19 mouse cellular contexts compared by ENCODE assay signal in genomic region chr9:28563066-28563683, GRCm38 (mm10).
DNase-seq lines count a peak whose midpoint lies in the region; ATAC-seq and TF ChIP-seq lines count a peak whose summit lies in the region.
"Had no signal": no experiment of that assay in that cellular context is flagged by ENCODE, and none has a peak within 500 bp of the region (broad histone marks: within the 10 kb centered on the region; RNA-seq: fewer than 3 reads in every experiment).

No protein-coding gene starts in this region.

- no peak overlapping the region for H3K4me3 ChIP-seq in heart, embryonic 14.5 days (ENCODE audit: control insufficient read depth in 1 of 2, insufficient read depth in 1 of 2, low read depth in 1 of 2, low read length in 2 of 2)
- no peak overlapping the region for H3K4me3 ChIP-seq in kidney, postnatal 0 days (replicated peaks; ENCODE audit: low read depth, low read length)
- no peak overlapping the region for H3K4me3 ChIP-seq in midbrain, embryonic 13.5 days (replicated peaks)
- no peak overlapping the region for H3K4me3 ChIP-seq in midbrain, embryonic 15.5 days
- no peak overlapping the region for H3K4me3 ChIP-seq in myocyte
- no peak overlapping the region for H3K4me3 ChIP-seq in limb, embryonic 10.5 days
- H3K4me3 ChIP-seq: embryonic facial prominence, embryonic 12.5 days; forebrain, embryonic 12.5 days; liver, embryonic 13.5 days had no signal

- H3K4me1 ChIP-seq in heart, embryonic 14.5 days (ENCODE audit: control insufficient read depth in 2 of 2, insufficient read depth in 2 of 2, low read length in 2 of 2), result peaks cover 0 to 4% of the 10 kb centered on the region in 2 experiments; a peak in 2 of 4 replicates
- peaks cover 6% of the 10 kb centered on the region; the same call in 1 of the 2 replicates for H3K4me1 ChIP-seq in kidney, postnatal 0 days (replicated peaks; ENCODE audit: insufficient read depth, low read length)
- H3K4me1 ChIP-seq in midbrain, embryonic 13.5 days (replicated peaks), result peaks cover 17% of the 10 kb centered on the region
- H3K4me1 ChIP-seq in midbrain, embryonic 15.5 days, result peaks cover 12% of the 10 kb centered on the region
- H3K4me1 ChIP-seq in limb, embryonic 10.5 days, result no peaks in the 10 kb centered on the region
- H3K4me1 ChIP-seq: embryonic facial prominence, embryonic 12.5 days; liver, embryonic 13.5 days had no signal

- no peak overlapping the region for H3K9ac ChIP-seq in heart, embryonic 14.5 days (ENCODE audit: low read length)
- no peak overlapping the region for H3K9ac ChIP-seq in kidney, postnatal 0 days (ENCODE audit: low read depth, low read length)
- no peak overlapping the region for H3K9ac ChIP-seq in midbrain, embryonic 13.5 days (replicated peaks)
- H3K9ac ChIP-seq in midbrain, embryonic 15.5 days, result no peak overlapping the region
- H3K9ac ChIP-seq: embryonic facial prominence, embryonic 12.5 days; forebrain, embryonic 12.5 days; liver, embryonic 13.5 days had no signal

- DNase-seq in heart, adult 18-20 months, result no peak
- peak; percentile 75 for DNase-seq in kidney, postnatal 0 days (ENCODE audit: low spot score)
- no peak for DNase-seq in kidney, postnatal 25 days
- DNase-seq in limb, embryonic 10.5 days (ENCODE audit: low spot score), result no peak
- DNase-seq: adrenal gland, adult 8-10 months; cerebellum, adult 11-12 months; cerebellum, postnatal 10 days; gastrocnemius, postnatal 36 days; layer of hippocampus, adult 9-11 months; liver, embryonic 13.5 days; lung, adult 2 months; lung, postnatal 36 days had no signal

- no peaks in the 10 kb centered on the region for H3K79me2 ChIP-seq in myocyte (ENCODE audit: control insufficient read depth, insufficient read depth)

- TF ChIP-seq POLR2A in myocyte (IDR thresholded peaks at IDR 0.05; ENCODE audit: insufficient read length, low read depth), result no peak

- no peaks in the 10 kb centered on the region for H3K9me3 ChIP-seq in heart, embryonic 14.5 days (ENCODE audit: control insufficient read depth, low read length)
- no peaks in the 10 kb centered on the region for H3K9me3 ChIP-seq in kidney, postnatal 0 days (replicated peaks; ENCODE audit: low read length)
- H3K9me3 ChIP-seq in midbrain, embryonic 13.5 days, result no peaks in the 10 kb centered on the region
- H3K9me3 ChIP-seq in midbrain, embryonic 15.5 days, result no peaks in the 10 kb centered on the region
- no peaks in the 10 kb centered on the region for H3K9me3 ChIP-seq in limb, embryonic 10.5 days (replicated peaks)
- H3K9me3 ChIP-seq: embryonic facial prominence, embryonic 12.5 days; forebrain, embryonic 12.5 days; liver, embryonic 13.5 days had no signal

- ATAC-seq in heart, embryonic 14.5 days (ENCODE audit: insufficient number of reproducible peaks, insufficient read depth, low FRiP score, low read depth), result no peak
- ATAC-seq in kidney, postnatal 0 days (replicated peaks; ENCODE audit: low FRiP score, low read depth), result no peak
- no peak for ATAC-seq in midbrain, embryonic 13.5 days
- no peak for ATAC-seq in midbrain, embryonic 15.5 days (replicated peaks)
- ATAC-seq: hindbrain, postnatal 0 days had no signal

- WGBS in heart, embryonic 14.5 days, result 38% methylated on average over 14 of the region's 14 CpGs
- WGBS in kidney, postnatal 0 days, result 5% methylated on average over 14 of the region's 14 CpGs
- 66% methylated on average over 14 of the region's 14 CpGs for WGBS in midbrain, embryonic 13.5 days
- WGBS in midbrain, embryonic 15.5 days, result 51% methylated on average over 14 of the region's 14 CpGs
- 55% methylated on average over 14 of the region's 14 CpGs for WGBS in limb, embryonic 10.5 days

- no peaks in the 10 kb centered on the region for H3K27me3 ChIP-seq in heart, embryonic 14.5 days (ENCODE audit: control insufficient read depth, insufficient read depth, low read length)
- H3K27me3 ChIP-seq in kidney, postnatal 0 days (ENCODE audit: insufficient read depth, low read length), result no peaks in the 10 kb centered on the region
- no peaks in the 10 kb centered on the region for H3K27me3 ChIP-seq in midbrain, embryonic 13.5 days
- H3K27me3 ChIP-seq in midbrain, embryonic 15.5 days (replicated peaks), result no peaks in the 10 kb centered on the region
- no peaks in the 10 kb centered on the region for H3K27me3 ChIP-seq in myocyte (ENCODE audit: control insufficient read depth, insufficient read depth, insufficient read length)
- H3K27me3 ChIP-seq in limb, embryonic 10.5 days (ENCODE audit: low read depth, poor library complexity, severe bottlenecking), result no peaks in the 10 kb centered on the region
- H3K27me3 ChIP-seq: embryonic facial prominence, embryonic 12.5 days; forebrain, embryonic 12.5 days; liver, embryonic 13.5 days had no signal

- H3K4me2 ChIP-seq in heart, embryonic 14.5 days (ENCODE audit: low read length), result 0 out of 2 replicates have a peak overlapping the region, but pooled peaks have one; percentile 9
- peak overlapping the region; percentile 45 for H3K4me2 ChIP-seq in kidney, postnatal 0 days (ENCODE audit: low read length)
- H3K4me2 ChIP-seq in midbrain, embryonic 13.5 days (replicated peaks), result no peak overlapping the region
- no peak overlapping the region for H3K4me2 ChIP-seq in midbrain, embryonic 15.5 days
- H3K4me2 ChIP-seq in myocyte (ENCODE audit: low read depth), result peak overlapping the region; percentile 59
- H3K4me2 ChIP-seq: embryonic facial prominence, embryonic 12.5 days; forebrain, embryonic 12.5 days; liver, embryonic 13.5 days had no signal

- no peak overlapping the region for H3K27ac ChIP-seq in heart, embryonic 14.5 days (replicated peaks in 1 of 2; ENCODE audit: control insufficient read depth in 1 of 2, insufficient read depth in 1 of 2, low read depth in 2 of 2, low read length in 2 of 2)
- H3K27ac ChIP-seq in kidney, postnatal 0 days, result no peak overlapping the region
- peak overlapping the region; percentile 48; the same call in 1 of the 2 replicates for H3K27ac ChIP-seq in midbrain, embryonic 13.5 days
- H3K27ac ChIP-seq in midbrain, embryonic 15.5 days, result no peak overlapping the region; the same call in 1 of the 2 replicates
- no peak overlapping the region for H3K27ac ChIP-seq in limb, embryonic 10.5 days
- H3K27ac ChIP-seq: embryonic facial prominence, embryonic 12.5 days; forebrain, embryonic 12.5 days; hindbrain, postnatal 0 days; liver, embryonic 13.5 days had no signal

- H3K36me3 ChIP-seq in heart, embryonic 14.5 days (ENCODE audit: control insufficient read depth, insufficient read depth, low read length), result no peaks in the 10 kb centered on the region
- no peaks in the 10 kb centered on the region for H3K36me3 ChIP-seq in kidney, postnatal 0 days (ENCODE audit: insufficient read depth, low read length)
- no peaks in the 10 kb centered on the region for H3K36me3 ChIP-seq in midbrain, embryonic 13.5 days
- H3K36me3 ChIP-seq in midbrain, embryonic 15.5 days (replicated peaks), result no peaks in the 10 kb centered on the region
- H3K36me3 ChIP-seq in myocyte (ENCODE audit: control insufficient read depth, insufficient read depth), result no peaks in the 10 kb centered on the region
- no peaks in the 10 kb centered on the region for H3K36me3 ChIP-seq in limb, embryonic 10.5 days
- H3K36me3 ChIP-seq: embryonic facial prominence, embryonic 12.5 days; forebrain, embryonic 12.5 days; liver, embryonic 13.5 days had no signal

- TF ChIP-seq CTCF in kidney, postnatal 0 days (IDR thresholded peaks at IDR 0.05; ENCODE audit: low read depth), result no peak

- H3ac ChIP-seq in myocyte (ENCODE audit: control insufficient read depth, insufficient read length), result no peak overlapping the region

TF ChIP-seq in myocyte, 11 proteins besides CTCF, POLR2A, EP300 and RAD21:
- TF ChIP-seq POLR2AphosphoS2 (IDR thresholded peaks at IDR 0.05; ENCODE audit: insufficient read length, low read depth), result no peak
- TF ChIP-seq USF1 (IDR thresholded peaks at IDR 0.05; ENCODE audit: low read depth), result no peak
- TF ChIP-seq TCF12 (IDR thresholded peaks at IDR 0.05; ENCODE audit: insufficient read depth, poor library complexity, severe bottlenecking), result no peak
- TF ChIP-seq REST (IDR thresholded peaks at IDR 0.05; ENCODE audit: insufficient read depth, insufficient read length), result no peak
- TF ChIP-seq E2F4 (IDR thresholded peaks at IDR 0.05; ENCODE audit: insufficient read depth), result no peak
- no peak for TF ChIP-seq TCF3 (IDR thresholded peaks at IDR 0.05; ENCODE audit: insufficient read length, low read depth)
- no peak for TF ChIP-seq MYOG (IDR thresholded peaks at IDR 0.05; ENCODE audit: control insufficient read depth in 1 of 3, insufficient read depth in 1 of 3, insufficient read length in 2 of 3, low read depth in 2 of 3)
- no peak for TF ChIP-seq CEBPB (IDR thresholded peaks at IDR 0.05; ENCODE audit: insufficient read depth, poor library complexity, severe bottlenecking)
- no peak for TF ChIP-seq MYOD1 (IDR thresholded peaks at IDR 0.05; ENCODE audit: control insufficient read depth in 1 of 3, insufficient read length in 2 of 3, low read depth in 2 of 3)
- TF ChIP-seq SRF (IDR thresholded peaks at IDR 0.05; ENCODE audit: control insufficient read depth, insufficient read length, low read depth), result no peak
- no peak for TF ChIP-seq MAX (IDR thresholded peaks at IDR 0.05; ENCODE audit: low read depth)

Comparison
In these comparisons a context has a peak if more than half of its experiments do, and no peak if none do; other contexts are left out.
1. H3K4me2 ChIP-seq: peak in heart, embryonic 14.5 days (single experiment), kidney, postnatal 0 days (single experiment) and myocyte (single experiment); none in midbrain, embryonic 13.5 days (single experiment) and midbrain, embryonic 15.5 days (single experiment).